Mouse (Mus musculus): Measurements from ENCODE around the gene Olfml3. TPM values are rescaled to one million over a fixed set of nuclear protein-coding genes. Genes with fewer than 3 reads are reported as not detected.

Olfml3 gene
- polyA plus RNA-seq, 1 experiment from 2014 or later = 18.4 TPM

Other genes with a start within 250 kb of the Olfml3 start
- gene Syt6, start 162.8 kb downstream of the Olfml3 start, polyA plus RNA-seq (2015; fragmentation: Nextera tagmentation; extraction: Ambion mirVana) = 0.07 and 0.09 TPM in 2 replicates
- 0.09 and 0.77 TPM in 2 replicates for gene Atg4a-ps, start 91.9 kb downstream of the Olfml3 start, polyA plus RNA-seq (2015; fragmentation: Nextera tagmentation; extraction: Ambion mirVana)
- gene Gm10964, start 1.4 kb upstream of the Olfml3 start, polyA plus RNA-seq (2015; fragmentation: Nextera tagmentation; extraction: Ambion mirVana) = not detected in 2 replicates
- gene Hipk1, start 53.6 kb upstream of the Olfml3 start, polyA plus RNA-seq (2015; fragmentation: Nextera tagmentation; extraction: Ambion mirVana) = 10.8 and 11.6 TPM in 2 replicates
- gene Dclre1b, start 71.4 kb upstream of the Olfml3 start, polyA plus RNA-seq (2015; fragmentation: Nextera tagmentation; extraction: Ambion mirVana) = 17.1 and 18.7 TPM in 2 replicates
- gene Ap4b1, start 71.5 kb upstream of the Olfml3 start, polyA plus RNA-seq (2015; fragmentation: Nextera tagmentation; extraction: Ambion mirVana) = 16.2 and 17.2 TPM in 2 replicates
- 0.30 and 0.32 TPM in 2 replicates for gene Gm43064, start 71.6 kb upstream of the Olfml3 start, polyA plus RNA-seq (2015; fragmentation: Nextera tagmentation; extraction: Ambion mirVana)
- 0.43 TPM in 1 of 2 replicates, not detected in the other for gene Bcl2l15, start 94.6 kb upstream of the Olfml3 start, polyA plus RNA-seq (2015; fragmentation: Nextera tagmentation; extraction: Ambion mirVana)
- gene Ptpn22, start 121.8 kb upstream of the Olfml3 start, polyA plus RNA-seq (2015; fragmentation: Nextera tagmentation; extraction: Ambion mirVana) = 3.3 and 6.7 TPM in 2 replicates
- gene Rsbn1, start 176.1 kb upstream of the Olfml3 start, polyA plus RNA-seq (2015; fragmentation: Nextera tagmentation; extraction: Ambion mirVana) = 5.6 and 5.8 TPM in 2 replicates
- gene Phtf1, start 230.1 kb upstream of the Olfml3 start, polyA plus RNA-seq (2015; fragmentation: Nextera tagmentation; extraction: Ambion mirVana) = 14.7 and 15.3 TPM in 2 replicates